Mouse (Mus musculus): ENCODE data around the gene Fastk.

Gene Fastk

DNA sequence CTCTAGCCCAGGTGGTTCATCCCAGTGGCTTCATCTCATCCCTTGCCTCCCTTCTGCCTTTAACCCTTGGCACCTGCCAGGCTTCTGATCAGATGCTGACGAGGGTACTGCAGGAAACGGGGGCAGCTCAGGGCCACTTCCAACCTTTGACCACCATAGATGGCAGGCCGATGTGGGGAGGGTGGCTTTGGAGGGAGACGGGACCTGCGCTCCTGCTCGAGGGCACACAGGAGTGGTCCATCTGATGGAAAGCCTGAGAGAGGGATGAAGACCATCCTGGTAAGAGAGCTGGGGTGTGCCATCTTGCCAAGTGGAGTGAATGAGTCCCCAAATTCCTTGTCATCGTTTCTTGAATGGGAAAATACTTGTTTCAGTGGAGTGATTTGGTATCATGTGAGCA is 1.9 kb downstream of the Fastk start:
- TF ChIP-seq GATA4 (IDR thresholded peaks at IDR 0.05; ENCODE audit: insufficient replicate concordance, low read length), result no peak

DNA sequence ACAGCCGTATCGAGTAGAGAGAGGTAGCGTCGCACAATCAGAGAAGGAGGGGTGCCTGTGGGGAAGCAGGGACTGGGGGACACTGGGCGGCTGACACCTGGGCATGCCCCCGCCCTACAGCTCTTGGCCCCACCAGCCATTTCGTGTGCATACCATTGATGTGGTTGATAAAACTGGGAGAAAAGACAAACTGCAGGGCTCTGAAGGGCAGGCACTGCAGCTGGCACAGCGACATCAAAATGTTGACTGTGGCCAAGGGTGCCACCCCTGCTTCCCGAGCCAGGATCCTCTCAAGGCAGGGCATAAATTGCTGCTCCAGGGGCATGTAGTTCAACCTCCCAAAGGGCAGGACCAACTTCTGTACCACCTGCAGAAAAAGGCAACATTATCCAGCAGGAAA is 3.1 kb downstream of the Fastk start:
- no peak for TF ChIP-seq GATA4 (IDR thresholded peaks at IDR 0.05; ENCODE audit: insufficient replicate concordance, low read length)

- TF ChIP-seq GATA4 (IDR thresholded peaks at IDR 0.05; ENCODE audit: insufficient replicate concordance, low read length), result no peak
Measured at GRCm38 (mm10) chr5:24441187-24441586, 3.9 kb downstream of the Fastk start.

- TF ChIP-seq GATA4 (IDR thresholded peaks at IDR 0.05; ENCODE audit: insufficient replicate concordance, low read length), result no peak
Measured at GRCm38 (mm10) chr5:24433993-24434392, 11.1 kb downstream of the Fastk start.

- no peak for TF ChIP-seq GATA4 (IDR thresholded peaks at IDR 0.05; ENCODE audit: insufficient replicate concordance, low read length)
Measured at GRCm38 (mm10) chr5:24428596-24428995, 16.5 kb downstream of the Fastk start.

GRCm38 (mm10) chr5:24427981-24428402 is 17.1 kb downstream of the Fastk start:
- no peak for TF ChIP-seq GATA4 (IDR thresholded peaks at IDR 0.05; ENCODE audit: insufficient replicate concordance, low read length)

GRCm38 (mm10) chr5:24427285-24427633 is 17.8 kb downstream of the Fastk start:
- no peak for TF ChIP-seq GATA4 (IDR thresholded peaks at IDR 0.05; ENCODE audit: insufficient replicate concordance, low read length)

- no peak for TF ChIP-seq GATA4 (IDR thresholded peaks at IDR 0.05; ENCODE audit: insufficient replicate concordance, low read length)
Measured at GRCm38 (mm10) chr5:24426556-24427284, 18.4 kb downstream of the Fastk start.

DNA sequence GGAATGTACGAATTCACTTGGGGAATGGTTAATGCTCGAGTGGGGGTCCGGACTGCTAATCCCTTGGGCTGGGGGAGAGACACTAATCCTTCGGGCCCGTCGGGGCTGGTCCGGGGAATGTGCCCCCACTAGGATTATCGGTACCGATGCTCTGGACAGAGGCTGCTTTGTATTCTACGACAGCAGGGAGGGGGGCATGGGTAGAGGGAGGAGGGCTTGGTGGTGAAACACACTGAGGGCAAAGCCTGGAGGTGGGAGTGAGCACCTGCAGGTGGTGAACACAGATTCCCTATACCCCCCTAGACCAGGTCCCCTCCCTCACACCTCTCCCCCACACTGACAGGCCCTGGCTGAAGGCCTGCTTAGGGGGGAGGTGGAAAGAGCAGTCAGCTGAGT is 19.1 kb downstream of the Fastk start:
- no peak for TF ChIP-seq GATA4 (IDR thresholded peaks at IDR 0.05; ENCODE audit: insufficient replicate concordance, low read length)

- no peak for TF ChIP-seq GATA4 (IDR thresholded peaks at IDR 0.05; ENCODE audit: insufficient replicate concordance, low read length)
Measured at GRCm38 (mm10) chr5:24425421-24426036, 19.6 kb downstream of the Fastk start.

GRCm38 (mm10) chr5:24424861-24425411 is 20.2 kb downstream of the Fastk start:
- no peak for TF ChIP-seq GATA4 (IDR thresholded peaks at IDR 0.05; ENCODE audit: insufficient replicate concordance, low read length)

DNA sequence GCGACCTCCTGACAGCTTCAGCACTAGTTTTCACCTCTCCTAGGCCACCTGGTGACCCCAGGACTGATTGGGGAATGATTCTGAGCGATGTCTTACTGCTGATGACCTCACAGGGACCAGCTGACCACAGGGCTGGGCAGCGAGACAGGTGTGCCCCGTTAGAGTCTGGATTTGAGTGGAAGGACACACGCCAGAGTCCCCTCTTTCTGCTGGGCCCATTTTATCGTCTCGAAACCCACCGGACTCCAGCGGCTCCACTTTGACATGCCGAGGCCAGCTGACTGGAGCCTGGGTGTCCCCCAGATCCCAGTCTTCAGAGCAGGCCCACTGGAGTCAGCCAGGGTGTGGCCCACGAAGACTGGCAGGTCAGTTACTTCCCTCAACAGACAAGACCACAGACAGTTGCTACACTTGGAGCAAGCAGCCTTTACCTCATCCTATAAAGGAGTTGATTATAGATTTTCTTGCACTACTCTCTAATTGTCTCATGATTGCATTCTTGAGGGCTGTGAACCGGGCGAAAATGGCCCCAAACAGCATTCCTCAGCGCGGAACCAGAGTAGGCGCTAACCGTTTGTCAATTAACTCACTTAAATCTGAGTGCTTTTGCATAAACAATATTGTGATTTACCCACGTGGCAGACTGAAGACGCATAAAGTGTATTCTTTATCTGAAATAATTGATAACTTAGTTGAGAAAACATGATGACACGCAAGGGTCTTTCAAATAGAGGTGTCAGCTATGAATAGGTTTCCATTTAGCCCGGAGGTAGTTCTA is 20.9 kb downstream of the Fastk start:
- no peak for TF ChIP-seq GATA4 (IDR thresholded peaks at IDR 0.05; ENCODE audit: insufficient replicate concordance, low read length)

DNA sequence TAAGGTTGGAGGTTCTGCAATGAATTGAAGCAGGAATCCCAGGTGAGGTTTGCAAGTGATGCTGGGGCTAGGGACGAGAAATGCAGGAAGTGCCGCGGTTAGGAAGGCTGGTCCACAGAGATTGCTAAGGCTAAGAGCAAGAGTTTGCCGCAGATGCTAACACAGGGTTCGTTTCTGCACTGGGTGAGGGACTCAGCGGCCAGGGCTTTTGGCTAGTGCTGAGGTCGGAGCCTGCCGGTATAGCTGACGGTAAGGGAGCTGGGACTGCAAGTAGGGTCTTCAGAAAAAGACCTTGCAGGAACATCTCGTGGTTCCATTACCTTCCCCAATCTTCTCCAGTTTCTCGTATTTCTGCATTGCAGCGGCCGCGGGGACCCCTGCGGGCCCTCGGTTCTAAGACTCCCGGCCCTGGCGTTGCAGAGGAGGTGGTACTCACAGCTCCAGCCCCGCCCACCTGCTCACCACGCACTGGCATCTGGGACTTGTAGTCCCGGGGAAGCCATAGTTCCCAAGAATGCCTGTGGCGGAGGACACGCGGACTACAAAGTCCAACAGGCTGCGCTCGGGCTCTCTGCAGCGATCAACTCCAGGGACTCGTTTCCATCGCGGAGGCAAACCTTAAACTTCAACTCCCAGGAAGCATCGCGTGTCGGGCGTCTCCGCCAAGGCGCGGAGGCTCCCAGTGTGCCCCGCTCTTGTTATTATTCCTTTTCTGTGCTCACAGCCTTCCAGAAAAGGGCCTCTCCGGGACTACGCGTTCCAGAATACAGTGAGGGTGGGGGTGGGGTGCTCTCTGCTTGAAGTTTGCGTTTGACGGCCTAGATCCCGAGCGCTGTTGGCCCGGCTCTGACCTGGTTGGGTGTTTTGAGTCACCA is 21.7 kb downstream of the Fastk start, which contains the start of the genes Cdk5 and Slc4a2:
TSS of gene Cdk5 (minus strand) at position 402 of the 875 bp plus-strand sequence.
TSS of gene Slc4a2 (plus strand) at position 709 of the 875 bp plus-strand sequence.
- TF ChIP-seq GATA4 (IDR thresholded peaks at IDR 0.05; ENCODE audit: insufficient replicate concordance, low read length), result peak; percentile 58; the same call in 1 of the 2 replicates

DNA sequence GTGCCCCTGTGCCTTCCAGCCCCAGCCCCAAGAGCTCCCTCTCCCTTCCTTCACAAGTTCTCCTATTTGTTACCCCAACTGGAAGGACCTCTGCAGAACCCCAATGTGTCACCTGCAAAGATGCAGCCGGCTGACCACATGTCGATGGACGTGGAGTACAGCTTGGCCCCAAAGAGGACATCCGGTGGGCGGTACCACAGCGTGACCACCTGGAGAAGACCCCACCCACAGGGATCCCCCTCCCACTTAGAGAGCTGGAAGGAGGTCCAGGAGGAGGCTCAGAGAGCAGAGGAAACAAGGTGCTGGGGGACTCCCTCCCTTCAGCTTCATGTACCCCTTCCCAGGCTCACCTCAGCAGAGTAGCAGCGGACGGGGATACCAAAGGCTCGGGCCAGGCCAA is 24.7 kb downstream of the Fastk start:
- no peak for TF ChIP-seq GATA4 (IDR thresholded peaks at IDR 0.05; ENCODE audit: insufficient replicate concordance, low read length)

- TF ChIP-seq GATA4 (IDR thresholded peaks at IDR 0.05; ENCODE audit: insufficient replicate concordance, low read length), result no peak
Measured at GRCm38 (mm10) chr5:24417587-24417986, 27.5 kb downstream of the Fastk start.
